7 mouse cellular contexts compared by ENCODE assay signal in the genomic region with DNA sequence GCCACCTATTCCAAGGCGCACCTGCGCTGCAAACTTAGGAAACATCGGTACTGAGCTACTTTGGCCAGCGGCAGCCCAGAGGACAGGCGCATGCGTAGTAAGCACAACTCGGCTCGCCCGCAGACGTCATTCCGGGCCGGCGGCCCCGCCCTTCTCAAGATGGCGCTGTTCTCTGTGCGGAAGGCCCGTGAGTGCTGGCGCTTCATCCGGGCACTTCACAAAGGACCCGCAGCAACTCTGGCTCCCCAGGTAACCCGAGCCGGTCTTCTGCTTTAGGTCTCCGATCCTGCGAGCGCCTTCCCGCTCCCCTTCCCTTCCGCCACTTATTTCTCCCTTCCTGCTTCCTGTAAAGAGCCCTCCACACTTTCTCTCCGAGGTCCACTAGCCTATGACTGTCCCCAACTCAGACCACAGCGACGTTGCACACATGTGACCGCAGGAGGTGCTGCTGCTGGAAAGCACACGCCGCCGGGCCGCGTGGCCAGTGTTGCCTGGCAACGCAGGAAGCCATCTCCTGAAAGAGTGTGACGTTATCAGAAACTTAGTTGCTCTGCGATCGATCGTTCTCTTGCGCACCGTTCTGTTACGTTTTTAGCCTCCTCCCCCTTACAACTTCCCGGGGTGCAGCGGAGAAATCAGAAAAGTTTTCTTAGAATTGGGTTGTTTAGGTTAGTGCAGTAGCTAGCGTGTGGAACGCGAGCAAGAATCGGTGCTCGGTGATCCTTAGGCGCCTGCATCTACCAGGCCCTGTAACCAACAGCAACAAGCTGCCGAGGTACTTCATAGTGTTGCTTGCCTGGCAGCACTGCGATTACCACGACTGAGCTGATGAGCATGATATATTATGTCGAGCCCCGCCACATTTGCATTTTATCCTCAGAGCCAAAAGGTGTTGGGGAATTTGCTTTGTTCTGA. TPM values are rescaled to one million over a fixed set of nuclear protein-coding genes. Genes with fewer than 3 reads are reported as not detected.
A peak's percentile ranks its signal among the peaks of the same experiment; 100 is the strongest.
DNase-seq lines count a peak whose midpoint lies in the region; ATAC-seq and TF ChIP-seq lines count a peak whose summit lies in the region.

Gene Wars2, plus strand, starts transcription at position 129 of the 915 bp plus-strand sequence.

- WGBS in embryonic facial prominence, embryonic 10.5 days = under 1% methylated on average over 57 of the region's 57 CpGs
- under 1% methylated on average over 57 of the region's 57 CpGs for WGBS in intestine, postnatal 0 days
- WGBS in midbrain, embryonic 12.5 days = under 1% methylated on average over 57 of the region's 57 CpGs
- under 1% methylated on average over 57 of the region's 57 CpGs for WGBS in small intestine, adult 2 months

- peak; percentile 95 for DNase-seq in adrenal gland, postnatal 10 days
- DNase-seq in embryonic facial prominence, embryonic 10.5 days (ENCODE audit: low spot score) = peak; percentile 95
- DNase-seq in gonadal fat pad, adult 2 months (ENCODE audit: low read depth) = peak; percentile 42
- peak; percentile 94 for DNase-seq in left cerebral cortex, postnatal 4 days

- peaks cover 23% of the 10 kb centered on the region for H3K4me1 ChIP-seq in embryonic facial prominence, embryonic 10.5 days
- no peaks in the 10 kb centered on the region for H3K4me1 ChIP-seq in intestine, postnatal 0 days (replicated peaks; ENCODE audit: control insufficient read depth, insufficient read depth, low read length)
- H3K4me1 ChIP-seq in midbrain, embryonic 12.5 days = peaks cover 5% of the 10 kb centered on the region
- peaks cover 3% of the 10 kb centered on the region; the same call in 1 of the 2 replicates for H3K4me1 ChIP-seq in small intestine, adult 2 months (ENCODE audit: control insufficient read depth, insufficient read depth, insufficient read length, low read length)

- no peaks in the 10 kb centered on the region for H3K36me3 ChIP-seq in embryonic facial prominence, embryonic 10.5 days (replicated peaks)
- H3K36me3 ChIP-seq in intestine, postnatal 0 days (ENCODE audit: control insufficient read depth, insufficient read depth) = no peaks in the 10 kb centered on the region
- H3K36me3 ChIP-seq in midbrain, embryonic 12.5 days = no peaks in the 10 kb centered on the region
- no peaks in the 10 kb centered on the region; the same call in 1 of the 2 replicates for H3K36me3 ChIP-seq in small intestine, adult 2 months (ENCODE audit: control insufficient read depth, insufficient read depth, low read length)

- peak within 1 kb of the TSS; percentile 70 for H3K4me3 ChIP-seq in embryonic facial prominence, embryonic 10.5 days
- peak within 1 kb of the TSS; percentile 61 for H3K4me3 ChIP-seq in intestine, postnatal 0 days (ENCODE audit: low read depth, low read length)
- H3K4me3 ChIP-seq in midbrain, embryonic 12.5 days = peak within 1 kb of the TSS; percentile 58
- peak within 1 kb of the TSS; percentile 61 for H3K4me3 ChIP-seq in small intestine, adult 2 months (ENCODE audit: low read depth, low read length)

- H3K9me3 ChIP-seq in embryonic facial prominence, embryonic 10.5 days = no peaks in the 10 kb centered on the region
- H3K9me3 ChIP-seq in intestine, postnatal 0 days (ENCODE audit: control insufficient read depth) = no peaks in the 10 kb centered on the region
- no peaks in the 10 kb centered on the region for H3K9me3 ChIP-seq in midbrain, embryonic 12.5 days

- peak within 1 kb of the TSS; percentile 40 for H3K9ac ChIP-seq in intestine, postnatal 0 days (ENCODE audit: low read depth, low read length)
- H3K9ac ChIP-seq in midbrain, embryonic 12.5 days (replicated peaks) = peak within 1 kb of the TSS; percentile 62

- peak; percentile 65 for TF ChIP-seq CTCF in intestine, postnatal 0 days (IDR thresholded peaks at IDR 0.05; ENCODE audit: low read depth)
- peak; percentile 30; the same call in 1 of the 2 replicates for TF ChIP-seq CTCF in small intestine, adult 2 months (IDR thresholded peaks at IDR 0.05; ENCODE audit: extremely low read depth, insufficient read length, insufficient replicate concordance, low read depth, low read length)

- no peaks in the 10 kb centered on the region for H3K27me3 ChIP-seq in embryonic facial prominence, embryonic 10.5 days (replicated peaks; ENCODE audit: low read depth, poor library complexity, severe bottlenecking)
- no peaks in the 10 kb centered on the region; the same call in 1 of the 2 replicates for H3K27me3 ChIP-seq in intestine, postnatal 0 days (replicated peaks; ENCODE audit: control insufficient read depth, insufficient read depth, low read length)
- H3K27me3 ChIP-seq in midbrain, embryonic 12.5 days = no peaks in the 10 kb centered on the region
- H3K27me3 ChIP-seq in small intestine, adult 2 months (ENCODE audit: control insufficient read depth, insufficient read depth, low read length) = no peaks in the 10 kb centered on the region

- H3K27ac ChIP-seq in embryonic facial prominence, embryonic 10.5 days (replicated peaks) = peak within 1 kb of the TSS; percentile 94
- peak within 1 kb of the TSS; percentile 86 for H3K27ac ChIP-seq in intestine, postnatal 0 days (ENCODE audit: low read depth, low read length)
- H3K27ac ChIP-seq in midbrain, embryonic 12.5 days (replicated peaks) = peak within 1 kb of the TSS; percentile 91
- H3K27ac ChIP-seq in small intestine, adult 2 months (ENCODE audit: insufficient read depth, low read depth, low read length) = peak within 1 kb of the TSS; percentile 61

- H3K4me2 ChIP-seq in intestine, postnatal 0 days (replicated peaks; ENCODE audit: low read depth) = peak within 1 kb of the TSS; percentile 79
- H3K4me2 ChIP-seq in midbrain, embryonic 12.5 days (replicated peaks) = peak within 1 kb of the TSS; percentile 73

- intact Hi-C loops in left cerebral cortex, postnatal 4 days (cut with DNase I) = no loop called here

- peak; percentile 100 for ATAC-seq in intestine, postnatal 0 days
- ATAC-seq in midbrain, embryonic 12.5 days (ENCODE audit: low FRiP score, low read depth) = peak; percentile 100

- TF ChIP-seq POLR2A in small intestine, adult 2 months (IDR thresholded peaks at IDR 0.05; ENCODE audit: low read depth, low read length) = peak; percentile 51; the same call in 1 of the 2 replicates

RNA-seq across cellular contexts. Expression of gene Wars2, which starts in this region (rescaled TPM):
- 10 to 100 TPM; 11.4 to 12.6 TPM for total RNA-seq in adrenal gland, postnatal 10 days (2021)
- polyA plus RNA-seq in embryonic facial prominence, embryonic 10.5 days (2016; fragmentation: Nextera tagmentation; extraction: Ambion mirVana) = 7.7 and 8.4 TPM in 2 replicates
- polyA plus RNA-seq in gonadal fat pad, adult 2 months (2012; rRNA removed) = 4.4 and 7.3 TPM in 2 replicates
- 2.9 and 3.9 TPM in 2 replicates for polyA plus RNA-seq in intestine, postnatal 0 days (2015; fragmentation: Nextera tagmentation; extraction: Ambion mirVana)
- 1 to 10 TPM; 7.1 to 7.6 TPM for total RNA-seq in left cerebral cortex, postnatal 4 days (2021)
- polyA plus RNA-seq in midbrain, embryonic 12.5 days (2016; fragmentation: Nextera tagmentation; extraction: Ambion mirVana) = 5.5 and 6.0 TPM in 2 replicates
- polyA plus RNA-seq in small intestine, adult 2 months (2012; rRNA removed) = 1.5 and 2.6 TPM in 2 replicates

Comparison
In these comparisons a context has a peak if more than half of its experiments do, and no peak if none do; other contexts are left out.
1. Peak in every context shown above with its lines: DNase-seq, ATAC-seq, H3K4me3 ChIP-seq and H3K27ac ChIP-seq.
2. DNase-seq: peak in every context shown above with its lines; median percentile 95 in adrenal gland, postnatal 10 days; 95 in embryonic facial prominence, embryonic 10.5 days; 94 in left cerebral cortex, postnatal 4 days; 42 in gonadal fat pad, adult 2 months.